Mouse (Mus musculus): ENCODE measurements around the gene Rnase13.

- TF ChIP-seq CTCF (IDR thresholded peaks at IDR 0.05; ENCODE audit: low read depth, low read length) (no peak), POLR2A (IDR thresholded peaks at IDR 0.05; ENCODE audit: insufficient read depth, low read length) (no peak), EP300 (IDR thresholded peaks at IDR 0.05; ENCODE audit: insufficient read depth, low read depth, low read length) (no peak)
These were observed 4.4 kb downstream of the Rnase13 start, which contains the start of gene Tppp2 for GRCm38 (mm10) chr14:51918125-51918524.

Measured in ES-Bruce4 (cell line).